21 mouse cellular contexts compared by ENCODE assay signal in genomic region chr1:133217031-133217430, GRCm38 (mm10). TPM values are rescaled to one million over a fixed set of nuclear protein-coding genes. Genes with fewer than 3 reads are reported as not detected.
DNase-seq lines count a peak whose midpoint lies in the region; ATAC-seq and TF ChIP-seq lines count a peak whose summit lies in the region.
"Had no signal": no experiment of that assay in that cellular context is flagged by ENCODE, and none has a peak within 500 bp of the region (broad histone marks: within the 10 kb centered on the region; RNA-seq: fewer than 3 reads in every experiment).

No protein-coding gene starts in this region.

- WGBS in forebrain, embryonic 10.5 days = 84% methylated on average over 5 of the region's 5 CpGs
- WGBS in forebrain, embryonic 11.5 days = 73% methylated on average over 5 of the region's 5 CpGs
- 82% methylated on average over 5 of the region's 5 CpGs for WGBS in embryonic facial prominence, embryonic 10.5 days
- 23% methylated on average over 5 of the region's 5 CpGs for WGBS in hindbrain, embryonic 14.5 days
- 22% methylated on average over 5 of the region's 5 CpGs for WGBS in midbrain, postnatal 0 days

- ATAC-seq in forebrain, embryonic 11.5 days (replicated peaks; ENCODE audit: low FRiP score) = no peak
- ATAC-seq in hindbrain, embryonic 14.5 days (ENCODE audit: low FRiP score) = peak; percentile 55; the same call in 1 of the 2 replicates
- no peak for ATAC-seq in midbrain, postnatal 0 days (ENCODE audit: low FRiP score)
- ATAC-seq: activated CD4-positive, CD25-positive, alpha-beta regulatory T cell, adult 4 months; intestine, embryonic 16.5 days had no signal

- no peaks in the 10 kb centered on the region for H3K9me3 ChIP-seq in forebrain, embryonic 10.5 days
- no peaks in the 10 kb centered on the region for H3K9me3 ChIP-seq in forebrain, embryonic 11.5 days (ENCODE audit: control insufficient read depth, low read length)
- H3K9me3 ChIP-seq in embryonic facial prominence, embryonic 10.5 days = no peaks in the 10 kb centered on the region
- H3K9me3 ChIP-seq in hindbrain, embryonic 14.5 days (ENCODE audit: control insufficient read depth, low read length) = no peaks in the 10 kb centered on the region
- H3K9me3 ChIP-seq in midbrain, postnatal 0 days (ENCODE audit: low read length) = no peaks in the 10 kb centered on the region
- H3K9me3 ChIP-seq: embryonic facial prominence, embryonic 13.5 days; limb, embryonic 12.5 days; liver, embryonic 15.5 days had no signal

- no peak overlapping the region for H3K4me3 ChIP-seq in forebrain, embryonic 10.5 days
- H3K4me3 ChIP-seq in forebrain, embryonic 11.5 days (ENCODE audit: low read depth, low read length) = no peak overlapping the region
- H3K4me3 ChIP-seq in embryonic facial prominence, embryonic 10.5 days = no peak overlapping the region
- no peak overlapping the region for H3K4me3 ChIP-seq in hindbrain, embryonic 14.5 days (replicated peaks; ENCODE audit: low read length)
- H3K4me3 ChIP-seq in midbrain, postnatal 0 days (ENCODE audit: low read depth, low read length) = no peak overlapping the region
- H3K4me3 ChIP-seq: embryonic facial prominence, embryonic 13.5 days; limb, embryonic 12.5 days; liver, embryonic 15.5 days had no signal

- H3K36me3 ChIP-seq in forebrain, embryonic 10.5 days (replicated peaks) = no peaks in the 10 kb centered on the region; the same call in 1 of the 2 replicates
- no peaks in the 10 kb centered on the region for H3K36me3 ChIP-seq in forebrain, embryonic 11.5 days (ENCODE audit: control insufficient read depth, insufficient read depth, low read length)
- no peaks in the 10 kb centered on the region for H3K36me3 ChIP-seq in embryonic facial prominence, embryonic 10.5 days (replicated peaks)
- no peaks in the 10 kb centered on the region for H3K36me3 ChIP-seq in hindbrain, embryonic 14.5 days (replicated peaks; ENCODE audit: control insufficient read depth, insufficient read depth)
- no peaks in the 10 kb centered on the region for H3K36me3 ChIP-seq in midbrain, postnatal 0 days (ENCODE audit: insufficient read depth, low read length)
- H3K36me3 ChIP-seq: embryonic facial prominence, embryonic 13.5 days; limb, embryonic 12.5 days; liver, embryonic 15.5 days had no signal

- H3K27ac ChIP-seq in forebrain, embryonic 10.5 days = peak overlapping the region; percentile 72
- H3K27ac ChIP-seq in forebrain, embryonic 11.5 days (ENCODE audit: low read depth, low read length) = no peak overlapping the region
- peak overlapping the region; percentile 51; the same call in 1 of the 2 replicates for H3K27ac ChIP-seq in embryonic facial prominence, embryonic 10.5 days (replicated peaks)
- H3K27ac ChIP-seq in hindbrain, embryonic 14.5 days = peak overlapping the region; percentile 75
- no peak overlapping the region for H3K27ac ChIP-seq in midbrain, postnatal 0 days (ENCODE audit: low read depth, low read length)
- H3K27ac ChIP-seq: embryonic facial prominence, embryonic 13.5 days; limb, embryonic 12.5 days; liver, embryonic 15.5 days had no signal

- TF ChIP-seq CTCF in midbrain, postnatal 0 days (IDR thresholded peaks at IDR 0.05) = no peak

- no peak overlapping the region for H3K9ac ChIP-seq in forebrain, embryonic 11.5 days (ENCODE audit: low read length)
- H3K9ac ChIP-seq in hindbrain, embryonic 14.5 days = no peak overlapping the region
- H3K9ac ChIP-seq in midbrain, postnatal 0 days (replicated peaks; ENCODE audit: low read length, poor library complexity, severe bottlenecking) = no peak overlapping the region
- H3K9ac ChIP-seq: limb, embryonic 12.5 days; liver, embryonic 15.5 days had no signal

- DNase-seq in forebrain, embryonic 10.5 days (ENCODE audit: extremely low spot score, low spot score) = no peak
- DNase-seq in forebrain, embryonic 11.5 days (ENCODE audit: low spot score) = no peak
- DNase-seq in embryonic facial prominence, embryonic 10.5 days (ENCODE audit: low spot score) = no peak
- DNase-seq in hindbrain, embryonic 14.5 days (ENCODE audit: low spot score) = no peak
- peak; percentile 78 for DNase-seq in midbrain, postnatal 0 days (ENCODE audit: low spot score)
- DNase-seq in layer of hippocampus, postnatal 25 days (ENCODE audit: extremely low spot score in 1 of 2, low spot score in 1 of 2) = no peak
- DNase-seq in ovary, postnatal 10 days (ENCODE audit: low spot score) = no peak
- no peak for DNase-seq in kidney, postnatal 25 days
- DNase-seq: adrenal gland, postnatal 25 days; cerebellum, postnatal 25 days; gastrocnemius, postnatal 10 days; heart, postnatal 14 days; kidney, postnatal 14 days; lung, postnatal 14 days; right cerebral cortex, postnatal 25 days; thymus, adult 18-20 months had no signal

- peaks cover 82% of the 10 kb centered on the region for H3K4me1 ChIP-seq in forebrain, embryonic 10.5 days
- peaks cover 3% of the 10 kb centered on the region; the same call in 1 of the 2 replicates for H3K4me1 ChIP-seq in forebrain, embryonic 11.5 days (replicated peaks; ENCODE audit: control insufficient read depth, insufficient read depth, low read length)
- peaks cover 70% of the 10 kb centered on the region for H3K4me1 ChIP-seq in embryonic facial prominence, embryonic 10.5 days
- peaks cover 31% of the 10 kb centered on the region for H3K4me1 ChIP-seq in hindbrain, embryonic 14.5 days (replicated peaks; ENCODE audit: control insufficient read depth, insufficient read depth, low read length)
- no peaks in the 10 kb centered on the region for H3K4me1 ChIP-seq in midbrain, postnatal 0 days (ENCODE audit: insufficient read depth, low read length)
- H3K4me1 ChIP-seq: liver, embryonic 15.5 days had no signal

- peaks cover 22% of the 10 kb centered on the region for H3K27me3 ChIP-seq in forebrain, embryonic 10.5 days (ENCODE audit: poor library complexity, severe bottlenecking)
- no peaks in the 10 kb centered on the region for H3K27me3 ChIP-seq in forebrain, embryonic 11.5 days (ENCODE audit: control insufficient read depth, insufficient read depth, low read length)
- peaks cover 32% of the 10 kb centered on the region for H3K27me3 ChIP-seq in embryonic facial prominence, embryonic 10.5 days (replicated peaks; ENCODE audit: low read depth, poor library complexity, severe bottlenecking)
- H3K27me3 ChIP-seq in hindbrain, embryonic 14.5 days (ENCODE audit: control insufficient read depth, insufficient read depth, low read length) = no peaks in the 10 kb centered on the region
- no peaks in the 10 kb centered on the region for H3K27me3 ChIP-seq in midbrain, postnatal 0 days (ENCODE audit: insufficient read depth, low read length)

- H3K4me2 ChIP-seq in forebrain, embryonic 11.5 days (ENCODE audit: low read depth, low read length, severe bottlenecking) = no peak overlapping the region
- H3K4me2 ChIP-seq in hindbrain, embryonic 14.5 days (replicated peaks) = no peak overlapping the region
- no peak overlapping the region for H3K4me2 ChIP-seq in midbrain, postnatal 0 days (ENCODE audit: low read depth, low read length, poor library complexity, severe bottlenecking)
- H3K4me2 ChIP-seq: embryonic facial prominence, embryonic 13.5 days; limb, embryonic 12.5 days; liver, embryonic 15.5 days had no signal

RNA-seq across cellular contexts. Expression of gene Plekha6, which starts 53.0 kb away (rescaled TPM):
- polyA plus RNA-seq in forebrain, embryonic 10.5 days (2016; fragmentation: Nextera tagmentation; extraction: Ambion mirVana) = 9.0 and 9.9 TPM in 2 replicates
- polyA plus RNA-seq in forebrain, embryonic 11.5 days (2014; fragmentation: Nextera tagmentation; extraction: Ambion mirVana) = 16.2 and 18.8 TPM in 2 replicates
- polyA plus RNA-seq in embryonic facial prominence, embryonic 10.5 days (2016; fragmentation: Nextera tagmentation; extraction: Ambion mirVana) = 3.4 and 3.7 TPM in 2 replicates
- polyA plus RNA-seq in hindbrain, embryonic 14.5 days (2014; fragmentation: Nextera tagmentation; extraction: Ambion mirVana) = 21.4 and 22.2 TPM in 2 replicates
- 49.3 and 52.2 TPM in 2 replicates for total RNA-seq in midbrain, postnatal 0 days (2014; rRNA removed)
- 9.4 and 11.9 TPM in 2 replicates for polyA plus RNA-seq in midbrain, postnatal 0 days (2015; fragmentation: Nextera tagmentation; extraction: Ambion mirVana)
- total RNA-seq in layer of hippocampus, postnatal 25 days (2021) = 10 to 100 TPM; 34.4 to 52.1 TPM

Comparison
In these comparisons a context has a peak if more than half of its experiments do, and no peak if none do; other contexts are left out.
1. H3K27ac ChIP-seq: peak in forebrain, embryonic 10.5 days (single experiment), embryonic facial prominence, embryonic 10.5 days (single experiment) and hindbrain, embryonic 14.5 days (single experiment); none in forebrain, embryonic 11.5 days (single experiment) and midbrain, postnatal 0 days (single experiment).